Mouse (Mus musculus) c-Kit-positive CD71-negative TER-119-negative erythroid progenitor cells, embryonic 14.5 days (primary cell): ENCODE measurements around the gene Cst6.
"Not testable (repeated sequence)": the region's sequence is repeated elsewhere in the genome, so short reads cannot be mapped to it uniquely, and the experiment has no call there.

Source experiments
- DNase-seq: peaks from one replicate; pipeline ENCODE4 v3.0.0-alpha.2; 2013; ENCODE audit warnings: low read depth

The Cst6 gene

GRCm38 (mm10) chr19:5349502-5349873 is at the start of gene Cst6:
Cst6 (minus strand) TSS chr19:5349574.
- DNase-seq = not testable (repeated sequence)

- no peak for DNase-seq
Measured at GRCm38 (mm10) chr19:5395371-5395770, 46.0 kb upstream of the Cst6 start.

GRCm38 (mm10) chr19:5394168-5394567 is 44.8 kb upstream of the Cst6 start:
- no peak for DNase-seq

GRCm38 (mm10) chr19:5392892-5393291 is 43.5 kb upstream of the Cst6 start:
- DNase-seq = no peak

- no peak for DNase-seq
Measured at GRCm38 (mm10) chr19:5390416-5390815, 41.0 kb upstream of the Cst6 start.

GRCm38 (mm10) chr19:5389647-5390046 is 40.3 kb upstream of the Cst6 start:
- no peak for DNase-seq

- DNase-seq = peak; percentile 89
Measured at GRCm38 (mm10) chr19:5388588-5389242, 39.3 kb upstream of the Cst6 start, which contains the start of gene Sart1. Sart1 (minus strand) TSS chr19:5388703.

- DNase-seq = no peak
Measured at GRCm38 (mm10) chr19:5388011-5388441, 38.7 kb upstream of the Cst6 start.

GRCm38 (mm10) chr19:5384715-5385114 is 35.3 kb upstream of the Cst6 start:
- no peak for DNase-seq

GRCm38 (mm10) chr19:5383326-5383725 is 34.0 kb upstream of the Cst6 start:
- no peak for DNase-seq

GRCm38 (mm10) chr19:5377446-5377845 is 28.1 kb upstream of the Cst6 start:
- DNase-seq = no peak

GRCm38 (mm10) chr19:5374748-5375147 is 25.4 kb upstream of the Cst6 start:
- DNase-seq = no peak

GRCm38 (mm10) chr19:5374177-5374576 is 24.8 kb upstream of the Cst6 start:
- no peak for DNase-seq

- DNase-seq = no peak
Measured at GRCm38 (mm10) chr19:5372724-5373123, 23.4 kb upstream of the Cst6 start.

GRCm38 (mm10) chr19:5370932-5371331 is 21.6 kb upstream of the Cst6 start:
- no peak for DNase-seq

GRCm38 (mm10) chr19:5367455-5367854 is 18.1 kb upstream of the Cst6 start:
- peak; percentile 30 for DNase-seq

- no peak for DNase-seq
Measured at GRCm38 (mm10) chr19:5367053-5367359, 17.6 kb upstream of the Cst6 start, which contains the start of gene Banf1. Banf1 (minus strand) TSS chr19:5367168.

GRCm38 (mm10) chr19:5366175-5367052 is 17.0 kb upstream of the Cst6 start, which contains the start of gene Eif1ad:
Eif1ad (plus strand) TSS chr19:5366741.
- DNase-seq = peak; percentile 96

- no peak for DNase-seq
Measured at GRCm38 (mm10) chr19:5365751-5366150, 16.4 kb upstream of the Cst6 start.

GRCm38 (mm10) chr19:5364124-5364523 is 14.8 kb upstream of the Cst6 start:
- DNase-seq = no peak

GRCm38 (mm10) chr19:5362186-5362585 is 12.8 kb upstream of the Cst6 start:
- no peak for DNase-seq

GRCm38 (mm10) chr19:5356080-5356479 is 6.7 kb upstream of the Cst6 start:
- DNase-seq = no peak

GRCm38 (mm10) chr19:5353609-5354008 is 4.2 kb upstream of the Cst6 start:
- no peak for DNase-seq
